Mouse (Mus musculus): Measurements from ENCODE around the gene Bag5.

- TF ChIP-seq CTCF (IDR thresholded peaks at IDR 0.05) (no peak), POLR2A (IDR thresholded peaks at IDR 0.05; ENCODE audit: insufficient read depth, low read depth, low read length) (no peak)
Observed at GRCm38 (mm10) chr12:111716505-111716904, 3.4 kb upstream of the Bag5 start.
